Mouse (Mus musculus) central nervous system, embryonic 14 days (tissue): Measurements from ENCODE around the gene Gpn1. TPM values are rescaled to one million over a fixed set of nuclear protein-coding genes. Genes with fewer than 3 reads are reported as not detected.

Experiments
- polyA plus RNA-seq: library from polyadenylated mRNA; depleted of rRNA; stranded (reverse); fragments of >200 nt; gene quantifications from 2 replicates; pipeline ENCODE4 v1.2.3, GENCODE M21; 2012; rRNA removed

The Gpn1 gene
- 39.5 and 41.4 TPM in 2 replicates for polyA plus RNA-seq

DNA sequence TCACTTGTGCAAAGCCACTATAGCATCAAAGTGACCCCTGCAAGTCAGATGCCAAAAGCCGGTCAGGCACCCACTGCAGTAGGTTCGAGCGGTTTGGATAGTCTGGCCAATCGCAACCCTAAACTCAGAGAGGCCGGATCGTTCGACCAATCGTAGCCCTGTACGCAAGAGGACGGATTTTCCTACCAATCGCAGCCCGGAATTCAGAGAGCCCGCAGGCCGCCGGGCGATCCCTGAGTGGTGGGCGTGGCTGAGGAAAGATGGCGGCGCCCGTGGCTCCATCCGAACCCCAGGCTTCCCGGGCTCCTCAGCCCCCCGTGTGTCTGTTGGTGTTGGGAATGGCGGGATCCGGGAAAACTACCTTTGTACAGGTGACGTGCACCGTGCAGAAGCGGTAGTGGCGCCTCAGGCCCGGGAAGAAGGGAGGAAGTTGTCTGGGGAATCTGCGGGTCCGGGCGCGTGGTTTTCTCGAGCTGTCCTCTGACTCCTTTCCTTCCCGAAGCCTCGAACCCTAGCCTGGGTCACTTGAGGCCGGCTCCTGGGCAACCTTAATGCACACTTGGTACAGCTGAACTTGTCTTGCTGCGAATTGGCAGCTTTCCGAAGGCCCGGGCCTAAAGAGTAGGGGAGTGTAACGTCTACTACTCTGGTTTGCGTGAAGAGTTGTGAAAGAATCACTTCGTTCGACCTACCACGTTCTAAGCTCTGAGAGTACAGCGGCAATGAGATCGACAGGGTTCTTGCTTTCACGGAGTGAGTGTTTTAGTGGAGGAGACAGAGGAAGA is at the start of gene Gpn1:
Gene Gpn1 (plus strand): TSS at position 229 of the 785 bp plus-strand sequence.

GRCm38 (mm10) chr5:31451878-31452561 is 42.5 kb upstream of the Gpn1 start, which contains the start of gene Zfp512:
Gene Zfp512 (plus strand): TSS chr5:31452431.

GRCm38 (mm10) chr5:31485440-31485839 is 9.1 kb upstream of the Gpn1 start, which contains the start of gene 4930548H24Rik:
Gene 4930548H24Rik (plus strand): TSS chr5:31485740.

DNA sequence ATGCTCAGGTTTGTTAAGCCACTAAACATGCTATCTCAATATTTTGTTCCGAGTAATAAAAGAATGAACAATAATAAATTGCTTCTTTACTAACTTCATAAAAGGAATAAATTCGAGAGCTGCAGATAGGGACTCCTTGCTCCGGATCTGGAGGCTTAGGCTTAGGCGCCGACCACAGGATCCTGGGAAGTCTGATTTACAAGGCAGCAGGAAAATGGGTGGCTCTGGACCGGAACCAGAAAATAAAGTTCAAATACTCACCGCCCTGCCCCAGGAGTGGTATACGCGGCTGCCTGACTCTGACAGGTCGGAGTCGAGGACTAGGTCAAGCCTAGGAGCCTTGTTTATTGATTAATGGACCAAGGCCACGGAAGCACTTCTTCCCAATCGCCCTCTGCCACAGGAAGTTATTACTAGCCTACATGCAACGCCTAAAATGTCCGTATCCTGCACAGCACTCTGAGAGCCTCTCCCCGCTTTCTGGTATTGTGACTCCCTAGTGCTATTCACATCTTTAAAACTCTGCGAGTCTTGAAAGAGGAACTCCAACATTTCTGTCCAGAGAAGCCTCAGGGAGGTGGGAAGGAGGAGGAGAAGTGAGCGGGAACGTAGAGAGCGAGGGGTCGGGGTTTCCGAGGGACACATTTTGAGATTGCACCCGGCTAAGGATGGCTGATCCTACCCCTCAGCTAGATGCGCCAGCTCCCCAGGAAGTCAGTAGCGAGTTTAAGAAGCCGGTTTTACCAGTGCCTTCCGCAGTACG is 32.0 kb downstream of the Gpn1 start, which contains the start of gene Slc4a1ap:
Gene Slc4a1ap (plus strand): TSS at position 642 of the 763 bp plus-strand sequence.

DNA sequence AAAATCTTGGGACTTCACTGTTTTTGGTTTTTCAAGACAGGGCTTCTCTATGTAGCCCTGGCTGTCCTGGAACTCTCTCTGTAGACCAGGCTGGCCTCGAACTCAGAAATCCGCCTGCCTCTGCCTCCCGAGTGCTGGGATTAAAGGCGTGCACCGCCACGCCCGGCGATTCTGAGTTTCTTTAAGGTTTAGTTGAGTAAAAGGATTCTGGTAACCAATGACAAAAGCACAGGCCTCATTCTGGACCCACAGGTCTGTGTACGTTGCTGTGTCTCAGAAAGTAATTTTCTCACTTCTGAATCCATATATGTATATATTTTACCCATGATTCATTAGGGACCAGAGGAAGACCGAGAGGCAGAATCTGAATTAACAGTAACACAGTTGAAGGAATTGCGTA is 33.2 kb downstream of the Gpn1 start, which contains the start of gene Supt7l:
Gene Supt7l (minus strand): TSS at position 101 of the 400 bp plus-strand sequence.

Other genes starting within 250 kb of the Gpn1 start
- 5.7 and 9.3 TPM in 2 replicates for gene Krtcap3, start 243.1 kb upstream of the Gpn1 start, polyA plus RNA-seq
- 51.0 and 55.7 TPM in 2 replicates for gene Ift172, start 203.6 kb upstream of the Gpn1 start, polyA plus RNA-seq
- gene Fndc4, start 198.7 kb upstream of the Gpn1 start, polyA plus RNA-seq, result 136 and 156 TPM in 2 replicates
- gene Gckr, start 197.3 kb upstream of the Gpn1 start, polyA plus RNA-seq, result 0.33 and 0.55 TPM in 2 replicates
- 80.1 and 83.1 TPM in 2 replicates for gene Zfp512, start 42.3 kb upstream of the Gpn1 start, polyA plus RNA-seq
- gene 4930548H24Rik, start 9.0 kb upstream of the Gpn1 start, polyA plus RNA-seq, result 0.09 and 0.11 TPM in 2 replicates
- 22.0 and 22.4 TPM in 2 replicates for gene Slc4a1ap, start 32.3 kb downstream of the Gpn1 start, polyA plus RNA-seq
- gene Supt7l, start 33.1 kb downstream of the Gpn1 start, polyA plus RNA-seq, result 18.7 and 19.9 TPM in 2 replicates
- 110 and 113 TPM in 2 replicates for gene Mrpl33, start 102.2 kb downstream of the Gpn1 start, polyA plus RNA-seq
- 1.6 and 1.8 TPM in 2 replicates for gene Rbks, start 202.9 kb downstream of the Gpn1 start, polyA plus RNA-seq
- gene Babam2, start 202.9 kb downstream of the Gpn1 start, polyA plus RNA-seq, result 30.0 and 33.0 TPM in 2 replicates